Mouse (Mus musculus): ENCODE data around the gene Gpr37l1.
"Not testable (repeated sequence)": the region's sequence is repeated elsewhere in the genome, so short reads cannot be mapped to it uniquely, and the experiment has no call there.

Gene Gpr37l1

DNA sequence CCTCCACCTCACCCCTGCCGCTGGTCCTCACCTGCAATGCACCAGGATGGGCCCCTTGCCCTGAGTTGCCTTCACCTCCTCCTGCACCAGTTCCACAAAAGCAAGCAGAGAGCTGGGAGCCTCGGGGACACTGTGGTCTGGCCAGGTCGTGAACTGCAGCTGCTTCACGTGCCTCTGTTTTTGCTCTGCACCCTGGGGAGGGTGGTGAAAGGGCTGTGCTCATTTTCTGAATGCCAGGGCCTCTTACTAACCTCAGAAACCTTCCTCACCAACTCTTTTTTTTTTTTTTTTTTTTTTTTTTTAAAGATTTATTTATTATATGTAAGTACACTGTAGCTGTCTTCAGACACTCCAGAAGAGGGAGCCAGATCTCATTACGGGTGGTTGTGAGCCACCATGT is 56.2 kb downstream of the Gpr37l1 start:
- DNase-seq = not testable (repeated sequence)
